Mouse (Mus musculus): ENCODE measurements at regions not wholly inside any gene's neighbourhood (a gene's known extent, or its start where the extent isn't known, plus 50 kb on each side); places are given as distances from the start of the nearest gene placed in this dataset.

DNA sequence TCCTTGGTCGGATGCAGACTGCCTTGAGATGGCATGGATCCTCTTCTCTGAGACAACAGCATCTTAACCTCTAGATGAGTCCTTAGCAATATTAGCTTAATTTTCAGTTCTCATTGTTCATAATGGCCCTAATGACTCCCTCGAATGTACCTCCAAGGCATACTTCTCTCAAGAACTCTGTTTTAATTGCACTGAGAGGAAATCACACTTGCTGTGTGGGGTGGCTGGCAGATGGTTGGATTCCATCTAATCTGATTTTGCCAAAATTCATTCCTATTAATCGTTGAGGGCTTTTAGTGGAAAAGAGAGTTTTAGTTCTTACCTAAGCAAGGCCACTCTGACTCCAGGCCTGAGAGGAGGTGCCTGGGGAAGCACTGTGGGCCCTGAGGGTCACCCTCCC lies 158.3 kb upstream of the Spdye4c start:
- Histone ChIP-seq H3K4me1 (ENCODE audit: control insufficient read depth, insufficient read depth, low read length) (0 out of 2 replicates have a peak, but pooled peaks cover 3% of the 10 kb centered on the region), H3K4me3 (replicated peaks; ENCODE audit: insufficient read depth, low read depth, low read length) (no peak overlapping the region), H3K27me3 (ENCODE audit: control insufficient read depth, insufficient read depth, low read length) (no peaks in the 10 kb centered on the region), H3K27ac (ENCODE audit: insufficient read depth, low read length) (no peak overlapping the region)
- no peak for DNase-seq
- TF ChIP-seq CTCF (IDR thresholded peaks at IDR 0.05; ENCODE audit: borderline replicate concordance, insufficient read depth, low read depth, low read length) (no peak), POLR2A (IDR thresholded peaks at IDR 0.05; ENCODE audit: borderline replicate concordance, insufficient read depth, low read length) (no peak)
- WGBS = 51% methylated on average over 3 of the region's 3 CpGs

DNA sequence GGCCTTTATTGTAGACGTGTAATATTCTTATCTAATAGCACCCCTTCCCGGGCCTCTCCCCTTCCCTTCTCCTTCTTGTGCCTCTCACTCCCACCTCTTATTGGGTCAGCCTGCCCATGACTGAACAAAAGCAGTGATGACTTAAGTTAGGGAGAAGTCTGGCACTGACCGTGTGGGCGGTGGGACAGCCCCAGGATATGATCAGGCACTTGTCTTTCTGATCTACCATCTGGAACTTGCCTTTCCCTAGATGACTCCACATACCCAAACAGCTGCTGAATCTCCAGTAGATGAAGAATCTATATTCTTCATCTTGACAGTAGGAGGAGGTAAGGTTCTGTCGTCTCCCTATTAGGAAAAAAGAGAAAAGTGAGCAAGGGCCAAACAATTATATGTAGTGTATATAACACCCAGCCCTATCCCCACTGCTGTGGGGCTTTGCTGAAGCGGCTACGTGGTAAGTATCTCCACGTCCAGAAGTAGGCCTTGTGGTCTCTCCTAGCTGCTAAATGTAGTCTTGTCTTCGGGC lies 157.4 kb upstream of the Spdye4c start:
- Histone ChIP-seq H3K4me1 (ENCODE audit: control insufficient read depth, insufficient read depth, low read length) (0 out of 2 replicates have a peak, but pooled peaks cover 3% of the 10 kb centered on the region), H3K27ac (ENCODE audit: insufficient read depth, low read length) (no peak overlapping the region), H3K4me3 (replicated peaks; ENCODE audit: insufficient read depth, low read depth, low read length) (no peak overlapping the region), H3K27me3 (ENCODE audit: control insufficient read depth, insufficient read depth, low read length) (no peaks in the 10 kb centered on the region)
- TF ChIP-seq CTCF (IDR thresholded peaks at IDR 0.05; ENCODE audit: borderline replicate concordance, insufficient read depth, low read depth, low read length) = no peak
- 97% methylated on average over 9 of the region's 9 CpGs for WGBS
- DNase-seq = no peak

DNA sequence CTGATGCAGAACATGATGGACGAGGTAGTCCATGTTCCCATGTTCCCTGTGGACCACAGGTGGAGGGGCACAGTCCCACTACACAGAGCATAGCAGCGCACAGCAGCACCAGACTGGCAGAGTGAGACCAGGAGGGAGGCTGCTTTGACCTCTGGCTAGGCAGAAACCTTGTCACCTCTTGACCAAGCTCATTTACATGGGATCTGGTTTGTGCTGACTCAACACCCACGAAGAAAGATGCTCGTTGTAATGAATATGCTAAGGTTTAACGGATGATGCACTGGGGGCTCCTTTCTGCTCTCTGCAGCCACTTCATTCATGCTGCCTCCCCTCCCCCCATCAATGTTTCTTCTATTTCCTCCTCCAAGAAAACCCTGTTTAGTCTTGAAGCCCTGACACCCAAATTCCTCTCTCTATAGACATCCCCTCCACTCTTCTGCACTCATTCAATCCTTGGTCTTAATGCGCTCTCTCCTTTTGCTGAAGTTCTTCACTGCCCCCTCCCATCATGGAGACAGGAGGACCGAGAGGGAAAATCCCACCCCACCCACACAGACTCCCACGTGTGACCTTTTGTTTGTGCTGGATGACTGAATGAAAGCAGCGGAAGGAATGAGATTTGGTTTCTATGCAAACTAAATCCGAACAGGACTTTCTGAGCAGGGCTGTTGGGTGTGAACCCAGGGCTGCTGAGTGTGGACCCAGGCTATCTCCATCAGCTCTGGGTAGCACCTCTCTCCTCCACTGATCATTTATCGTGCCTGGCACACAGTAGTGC lies 156.6 kb upstream of the Spdye4c start:
- DNase-seq = no peak
- WGBS = 72% methylated on average over 11 of the region's 11 CpGs
- Histone ChIP-seq H3K27me3 (ENCODE audit: control insufficient read depth, insufficient read depth, low read length) (no peaks in the 10 kb centered on the region), H3K4me3 (replicated peaks; ENCODE audit: insufficient read depth, low read depth, low read length) (no peak overlapping the region), H3K27ac (ENCODE audit: insufficient read depth, low read length) (no peak overlapping the region), H3K4me1 (ENCODE audit: control insufficient read depth, insufficient read depth, low read length) (0 out of 2 replicates have a peak, but pooled peaks cover 3% of the 10 kb centered on the region)
- TF ChIP-seq POLR2A (IDR thresholded peaks at IDR 0.05; ENCODE audit: borderline replicate concordance, insufficient read depth, low read length) (no peak), CTCF (IDR thresholded peaks at IDR 0.05; ENCODE audit: borderline replicate concordance, insufficient read depth, low read depth, low read length) (no peak)

DNA sequence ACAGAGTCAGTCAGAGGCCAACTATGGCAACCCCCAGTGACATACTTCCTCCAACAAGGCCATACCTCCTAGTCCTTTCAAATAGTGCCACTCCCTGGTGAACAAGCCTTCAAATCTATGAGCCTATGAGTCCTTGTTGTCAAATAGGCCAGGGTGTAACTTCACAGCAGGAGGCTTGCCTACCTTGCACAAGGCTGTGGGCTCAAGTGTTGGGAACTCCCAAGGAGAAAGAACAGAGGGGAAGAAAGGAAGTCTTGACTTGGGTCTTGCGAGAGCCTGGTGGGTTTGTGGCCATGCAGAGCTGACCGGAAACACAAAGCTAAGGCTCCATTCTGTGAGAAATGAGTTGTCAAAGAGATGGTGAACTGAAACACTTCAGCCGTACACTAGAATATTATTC lies 154.6 kb upstream of the Spdye4c start:
- H3K4me3 ChIP-seq (replicated peaks; ENCODE audit: insufficient read depth, low read depth, low read length) = no peak overlapping the region
- TF ChIP-seq CTCF (IDR thresholded peaks at IDR 0.05; ENCODE audit: borderline replicate concordance, insufficient read depth, low read depth, low read length) (no peak), POLR2A (IDR thresholded peaks at IDR 0.05; ENCODE audit: borderline replicate concordance, insufficient read depth, low read length) (no peak)
- over 99% methylated on average over 3 of the region's 3 CpGs for WGBS
- no peak for DNase-seq
- H3K4me1 ChIP-seq (ENCODE audit: control insufficient read depth, insufficient read depth, low read length) = 0 out of 2 replicates have a peak, but pooled peaks cover 3% of the 10 kb centered on the region
- H3K27ac ChIP-seq (ENCODE audit: insufficient read depth, low read length) = no peak overlapping the region
- H3K27me3 ChIP-seq (ENCODE audit: control insufficient read depth, insufficient read depth, low read length) = no peaks in the 10 kb centered on the region

DNA sequence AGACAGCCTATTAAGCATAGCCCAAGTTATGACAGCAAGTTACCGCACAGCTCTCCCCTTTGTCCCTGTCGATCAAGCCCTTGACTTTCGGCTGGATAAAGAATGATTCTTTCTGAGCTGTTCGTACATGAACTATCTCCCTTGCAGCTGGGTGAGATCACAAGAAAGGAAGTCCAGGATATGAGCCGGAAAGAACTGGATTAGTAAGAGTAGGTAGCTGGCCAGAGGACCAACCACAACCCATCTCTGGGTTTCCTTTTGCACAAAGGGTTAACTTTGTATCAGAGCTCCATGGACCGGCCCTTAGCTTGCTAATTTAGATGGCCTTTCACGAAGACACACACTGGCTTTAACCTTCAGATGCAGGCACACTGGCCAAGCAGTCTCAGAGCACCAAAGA lies 153.3 kb upstream of the Spdye4c start:
- TF ChIP-seq POLR2A (IDR thresholded peaks at IDR 0.05; ENCODE audit: borderline replicate concordance, insufficient read depth, low read length) (no peak), CTCF (IDR thresholded peaks at IDR 0.05; ENCODE audit: borderline replicate concordance, insufficient read depth, low read depth, low read length) (no peak)
- 73% methylated on average over 7 of the region's 7 CpGs for WGBS
- no peak overlapping the region for H3K27ac ChIP-seq (ENCODE audit: insufficient read depth, low read length)
- no peaks in the 10 kb centered on the region for H3K27me3 ChIP-seq (ENCODE audit: control insufficient read depth, insufficient read depth, low read length)
- no peaks in the 10 kb centered on the region for H3K4me1 ChIP-seq (ENCODE audit: control insufficient read depth, insufficient read depth, low read length)
- no peak overlapping the region for H3K4me3 ChIP-seq (replicated peaks; ENCODE audit: insufficient read depth, low read depth, low read length)
- no peak for DNase-seq

DNA sequence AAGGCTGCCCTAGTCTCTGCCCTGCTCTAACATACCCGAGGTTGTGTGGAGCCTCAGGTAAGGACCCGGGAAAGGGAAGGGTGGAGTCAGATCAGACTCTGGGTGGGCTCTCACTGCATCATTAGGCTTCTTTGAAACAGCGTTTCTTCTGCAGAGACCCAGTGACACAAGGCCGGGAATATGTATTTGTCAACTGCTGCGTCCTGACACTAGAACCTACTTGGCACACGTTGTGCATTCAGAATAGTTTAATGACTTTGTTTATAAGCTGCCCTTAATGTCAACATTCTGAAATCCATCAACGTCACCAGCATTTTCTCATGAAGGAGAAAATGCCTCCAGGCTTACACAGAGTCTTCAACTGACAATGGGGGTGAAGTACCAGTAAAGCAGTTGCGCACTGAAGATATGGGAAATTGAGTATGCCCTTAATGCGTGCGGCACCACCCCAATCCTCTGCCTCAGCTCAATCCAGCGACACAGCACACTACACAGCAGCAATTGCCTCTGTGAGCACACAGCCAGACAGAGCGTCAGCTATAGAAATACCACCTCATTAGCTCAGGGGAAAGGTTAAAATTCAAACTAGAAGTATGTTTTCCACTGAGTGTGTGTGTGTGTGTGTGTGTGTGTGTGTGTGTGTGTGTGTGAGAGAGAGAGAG lies 152.7 kb upstream of the Spdye4c start:
- WGBS = 80% methylated on average over 12 of the region's 12 CpGs
- TF ChIP-seq POLR2A (IDR thresholded peaks at IDR 0.05; ENCODE audit: borderline replicate concordance, insufficient read depth, low read length) (no peak), CTCF (IDR thresholded peaks at IDR 0.05; ENCODE audit: borderline replicate concordance, insufficient read depth, low read depth, low read length) (no peak)
- no peaks in the 10 kb centered on the region for H3K27me3 ChIP-seq (ENCODE audit: control insufficient read depth, insufficient read depth, low read length)

DNA sequence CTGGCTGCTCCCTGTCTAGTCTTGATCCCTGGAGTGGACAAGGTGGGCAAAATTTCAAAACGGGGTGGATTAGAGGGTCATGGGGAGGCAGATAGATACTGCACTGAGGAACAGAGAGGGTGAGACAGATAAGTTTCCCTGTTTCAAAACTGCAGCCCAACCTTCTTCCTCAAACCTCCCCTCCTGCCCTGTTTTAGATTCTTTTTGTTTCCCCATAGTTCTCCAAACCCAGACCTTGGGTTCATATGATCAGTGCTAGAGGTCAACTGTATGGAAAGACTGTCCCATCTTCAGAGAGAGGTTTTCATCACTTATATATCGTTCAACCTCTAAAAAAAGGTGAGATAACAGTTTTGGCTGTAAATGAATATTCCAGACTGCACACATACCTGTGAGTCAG lies 152.1 kb upstream of the Spdye4c start:
- no peaks in the 10 kb centered on the region for H3K27me3 ChIP-seq (ENCODE audit: control insufficient read depth, insufficient read depth, low read length)
- no peak overlapping the region for H3K27ac ChIP-seq (ENCODE audit: insufficient read depth, low read length)
- DNase-seq = no peak
- no peaks in the 10 kb centered on the region for H3K4me1 ChIP-seq (ENCODE audit: control insufficient read depth, insufficient read depth, low read length)
- TF ChIP-seq POLR2A (IDR thresholded peaks at IDR 0.05; ENCODE audit: borderline replicate concordance, insufficient read depth, low read length) (no peak), CTCF (IDR thresholded peaks at IDR 0.05; ENCODE audit: borderline replicate concordance, insufficient read depth, low read depth, low read length) (no peak)
- WGBS = 85% methylated on average over 2 of the region's 2 CpGs
- no peak overlapping the region for H3K4me3 ChIP-seq (replicated peaks; ENCODE audit: insufficient read depth, low read depth, low read length)

More for the DNA sequence above, 152.7 kb upstream of the Spdye4c start:
- no peak overlapping the region for H3K4me3 ChIP-seq (replicated peaks; ENCODE audit: insufficient read depth, low read depth, low read length)
- H3K27ac ChIP-seq (ENCODE audit: insufficient read depth, low read length) = no peak overlapping the region
- no peak for DNase-seq
- H3K4me1 ChIP-seq (ENCODE audit: control insufficient read depth, insufficient read depth, low read length) = no peaks in the 10 kb centered on the region

DNA sequence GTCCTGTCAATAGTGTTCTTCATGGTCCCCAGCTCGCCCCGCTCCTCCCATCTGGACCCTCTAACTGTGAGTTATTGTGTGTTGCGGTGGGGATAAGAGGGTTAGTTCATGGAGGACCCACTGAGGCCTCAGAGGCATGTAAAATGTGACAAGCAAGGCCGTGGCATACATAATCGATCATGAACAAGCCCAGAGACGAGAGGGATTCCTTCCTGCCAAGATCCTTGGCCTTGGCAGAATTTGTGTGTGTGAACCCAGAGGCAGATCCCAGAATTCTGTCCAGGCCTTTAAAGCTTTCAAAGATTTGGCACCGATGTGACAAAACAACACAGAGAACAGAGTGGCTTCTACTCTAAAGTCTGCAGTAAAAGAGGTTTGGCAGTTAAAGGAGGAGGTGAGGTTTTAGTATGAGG lies 146.4 kb upstream of the Spdye4c start:
- WGBS = 47% methylated on average over 7 of the region's 7 CpGs
- TF ChIP-seq CTCF (IDR thresholded peaks at IDR 0.05; ENCODE audit: borderline replicate concordance, insufficient read depth, low read depth, low read length) (no peak), POLR2A (IDR thresholded peaks at IDR 0.05; ENCODE audit: borderline replicate concordance, insufficient read depth, low read length) (no peak)
- H3K4me3 ChIP-seq (replicated peaks; ENCODE audit: insufficient read depth, low read depth, low read length) = no peak overlapping the region
- no peaks in the 10 kb centered on the region for H3K27me3 ChIP-seq (ENCODE audit: control insufficient read depth, insufficient read depth, low read length)
- peaks cover 2% of the 10 kb centered on the region for H3K4me1 ChIP-seq (ENCODE audit: control insufficient read depth, insufficient read depth, low read length)
- DNase-seq = no peak
- H3K27ac ChIP-seq (ENCODE audit: insufficient read depth, low read length) = no peak overlapping the region

Data from cerebellum, adult 2 months (tissue).